23 mouse cellular contexts compared by ENCODE assay signal in genomic region chr16:94545781-94546562, GRCm38 (mm10). TPM values are rescaled to one million over a fixed set of nuclear protein-coding genes. Genes with fewer than 3 reads are reported as not detected.
DNase-seq lines count a peak whose midpoint lies in the region; ATAC-seq and TF ChIP-seq lines count a peak whose summit lies in the region.
"Had no signal": no experiment of that assay in that cellular context is flagged by ENCODE, and none has a peak within 500 bp of the region (broad histone marks: within the 10 kb centered on the region; RNA-seq: fewer than 3 reads in every experiment).

No protein-coding gene starts in this region.

- no peak for TF ChIP-seq EP300 in heart, adult 2 months (IDR thresholded peaks at IDR 0.05; ENCODE audit: insufficient read depth, low read depth, low read length)

- H3K4me2 ChIP-seq in liver, embryonic 12.5 days: 0 out of 2 replicates have a peak overlapping the region, but pooled peaks have one; percentile 25
- peak overlapping the region; percentile 18 for H3K4me2 ChIP-seq in intestine, postnatal 0 days (replicated peaks; ENCODE audit: low read depth)
- H3K4me2 ChIP-seq: hindbrain, embryonic 13.5 days had no signal

- peak overlapping the region; percentile 91 for H3K27ac ChIP-seq in heart, adult 2 months
- H3K27ac ChIP-seq in liver, embryonic 12.5 days: no peak overlapping the region
- no peak overlapping the region for H3K27ac ChIP-seq in intestine, postnatal 0 days (ENCODE audit: low read depth, low read length)
- H3K27ac ChIP-seq: embryonic facial prominence, embryonic 10.5 days; hindbrain, embryonic 13.5 days; left cerebral cortex, adult 2 months; limb, embryonic 10.5 days; liver, embryonic 14.5 days; midbrain, embryonic 10.5 days had no signal

- peaks cover 3% of the 10 kb centered on the region for H3K4me1 ChIP-seq in heart, adult 2 months (ENCODE audit: control insufficient read depth, insufficient read depth, low read length)
- H3K4me1 ChIP-seq in liver, embryonic 12.5 days: peaks cover 17% of the 10 kb centered on the region; the same call in 1 of the 2 replicates
- H3K4me1 ChIP-seq in intestine, postnatal 0 days (replicated peaks; ENCODE audit: control insufficient read depth, insufficient read depth, low read length): peaks cover 8% of the 10 kb centered on the region; the same call in 1 of the 2 replicates
- H3K4me1 ChIP-seq: embryonic facial prominence, embryonic 10.5 days; hindbrain, embryonic 13.5 days; limb, embryonic 10.5 days had no signal

- intact Hi-C loops in heart, adult 2 months (cut with DNase I): no loop called here
- intact Hi-C loops in heart, postnatal 36 days (cut with DNase I): no loop called here

- no peaks in the 10 kb centered on the region for H3K79me2 ChIP-seq in heart, adult 2 months (replicated peaks; ENCODE audit: control insufficient read depth, insufficient read depth, low read length)

- no peak for DNase-seq in heart, adult 2 months
- DNase-seq in heart, postnatal 36 days: no peak
- DNase-seq in liver: no peak
- DNase-seq in yolk sac, embryonic 10.5 days (ENCODE audit: low spot score): peak; percentile 36
- DNase-seq in c-Kit-positive CD71-positive TER-119-positive erythroid progenitor cells, embryonic 14.5 days (ENCODE audit: low spot score): no peak
- no peak for DNase-seq in cerebellum, adult 11 months
- DNase-seq: adrenal gland, postnatal 36 days; cerebellum, adult 8-10 months; gastrocnemius, postnatal 10 days; kidney, postnatal 14 days; lung, postnatal 14 days; retina, postnatal 1 day; right cerebral cortex, postnatal 4 days; thymus, postnatal 4 days had no signal

- no peak overlapping the region for H3K9ac ChIP-seq in heart, adult 2 months (ENCODE audit: low read depth, low read length)
- H3K9ac ChIP-seq in liver, embryonic 12.5 days: no peak overlapping the region
- H3K9ac ChIP-seq in intestine, postnatal 0 days (ENCODE audit: low read depth, low read length): no peak overlapping the region
- H3K9ac ChIP-seq: hindbrain, embryonic 13.5 days; liver, embryonic 14.5 days had no signal

- H3K27me3 ChIP-seq in heart, adult 2 months (ENCODE audit: control insufficient read depth, insufficient read depth, low read length): no peaks in the 10 kb centered on the region
- no peaks in the 10 kb centered on the region for H3K27me3 ChIP-seq in liver, embryonic 12.5 days (replicated peaks)
- no peaks in the 10 kb centered on the region for H3K27me3 ChIP-seq in intestine, postnatal 0 days (replicated peaks; ENCODE audit: control insufficient read depth, insufficient read depth, low read length)
- H3K27me3 ChIP-seq: hindbrain, embryonic 13.5 days had no signal

- no peaks in the 10 kb centered on the region for H3K36me3 ChIP-seq in heart, adult 2 months (ENCODE audit: control insufficient read depth, insufficient read depth, low read length)
- no peaks in the 10 kb centered on the region for H3K36me3 ChIP-seq in liver, embryonic 12.5 days
- H3K36me3 ChIP-seq in intestine, postnatal 0 days (ENCODE audit: control insufficient read depth, insufficient read depth): no peaks in the 10 kb centered on the region
- H3K36me3 ChIP-seq: embryonic facial prominence, embryonic 10.5 days; hindbrain, embryonic 13.5 days; limb, embryonic 10.5 days; midbrain, embryonic 10.5 days had no signal

- WGBS in heart, adult 2 months: 34% methylated on average over 8 of the region's 8 CpGs
- WGBS in liver, embryonic 12.5 days (ENCODE audit: insufficient replicate concordance): 44% methylated on average over 8 of the region's 8 CpGs
- WGBS in intestine, postnatal 0 days: 23% methylated on average over 8 of the region's 8 CpGs

- no peak for ATAC-seq in liver, embryonic 12.5 days
- peak; percentile 76 for ATAC-seq in intestine, postnatal 0 days
- ATAC-seq: inflammation-experienced regulatory T-cells, adult 6 months had no signal

- TF ChIP-seq POLR2A in heart, adult 2 months (IDR thresholded peaks at IDR 0.05; ENCODE audit: insufficient read depth, low read depth, low read length): no peak

- no peak overlapping the region for H3K4me3 ChIP-seq in heart, adult 2 months
- no peak overlapping the region for H3K4me3 ChIP-seq in liver, embryonic 12.5 days
- no peak overlapping the region for H3K4me3 ChIP-seq in intestine, postnatal 0 days (ENCODE audit: low read depth, low read length)
- H3K4me3 ChIP-seq: embryonic facial prominence, embryonic 10.5 days; hindbrain, embryonic 13.5 days; left cerebral cortex, adult 2 months; limb, embryonic 10.5 days; midbrain, embryonic 10.5 days had no signal

- no peaks in the 10 kb centered on the region for H3K9me3 ChIP-seq in liver, embryonic 12.5 days (replicated peaks)
- H3K9me3 ChIP-seq in intestine, postnatal 0 days (ENCODE audit: control insufficient read depth): no peaks in the 10 kb centered on the region
- H3K9me3 ChIP-seq: embryonic facial prominence, embryonic 10.5 days; hindbrain, embryonic 13.5 days; limb, embryonic 10.5 days; midbrain, embryonic 10.5 days had no signal

- no peak for TF ChIP-seq CTCF in heart, adult 2 months (IDR thresholded peaks at IDR 0.05)
- TF ChIP-seq CTCF in intestine, postnatal 0 days (IDR thresholded peaks at IDR 0.05; ENCODE audit: low read depth): no peak

RNA-seq across cellular contexts. Expression of gene Vps26c, which starts 19.3 kb away (rescaled TPM):
- total RNA-seq in heart, adult 2 months (2021): 10 to 100 TPM; 21.8 to 22.1 TPM
- polyA plus RNA-seq in heart, adult 2 months (2012; rRNA removed): 25.7 and 42.8 TPM in 2 replicates
- 10 to 100 TPM; 24.1 to 28.1 TPM for total RNA-seq in heart, postnatal 36 days (2021)
- polyA plus RNA-seq in liver, embryonic 12.5 days (2016; fragmentation: Nextera tagmentation; extraction: Ambion mirVana): 25.8 and 27.7 TPM in 2 replicates
- 36.6 and 46.7 TPM in 2 replicates for polyA plus RNA-seq in intestine, postnatal 0 days (2015; fragmentation: Nextera tagmentation; extraction: Ambion mirVana)

RNA-seq across cellular contexts. Expression of gene Dyrk1a, which starts 23.8 kb away (rescaled TPM):
- 10 to 100 TPM; 74.0 to 80.5 TPM for total RNA-seq in heart, adult 2 months (2021)
- polyA plus RNA-seq in heart, adult 2 months (2012; rRNA removed): 28.2 and 44.8 TPM in 2 replicates
- 10 to 100 TPM; 64.4 to 71.8 TPM for total RNA-seq in heart, postnatal 36 days (2021)
- polyA plus RNA-seq in liver, embryonic 12.5 days (2016; fragmentation: Nextera tagmentation; extraction: Ambion mirVana): 4.8 and 4.9 TPM in 2 replicates
- 8.0 and 8.3 TPM in 2 replicates for polyA plus RNA-seq in intestine, postnatal 0 days (2015; fragmentation: Nextera tagmentation; extraction: Ambion mirVana)
